Comparison of ENCODE assay signal across 12 mouse cellular contexts in genomic region chr6:57795835-57796234, GRCm38 (mm10). TPM values are rescaled to one million over a fixed set of nuclear protein-coding genes. Genes with fewer than 3 reads are reported as not detected.
DNase-seq lines count a peak whose midpoint lies in the region; ATAC-seq and TF ChIP-seq lines count a peak whose summit lies in the region.
"Had no signal": no experiment of that assay in that cellular context is flagged by ENCODE, and none has a peak within 500 bp of the region (broad histone marks: within the 10 kb centered on the region; RNA-seq: fewer than 3 reads in every experiment).

No protein-coding gene starts in this region.

- no peak for TF ChIP-seq RAD21 in MEL (IDR thresholded peaks at IDR 0.05; ENCODE audit: low read depth, low read length)

- H3K36me3 ChIP-seq in kidney, embryonic 15.5 days, result no peaks in the 10 kb centered on the region
- H3K36me3 ChIP-seq in MEL (ENCODE audit: control insufficient read depth in 1 of 2, insufficient read depth in 2 of 2, low read length in 2 of 2), result no peaks in the 10 kb centered on the region; a peak in 2 of 4 replicates
- no peaks in the 10 kb centered on the region for H3K36me3 ChIP-seq in lung, postnatal 0 days (ENCODE audit: insufficient read depth, low read length)
- H3K36me3 ChIP-seq: embryonic facial prominence, embryonic 13.5 days; hindbrain, embryonic 12.5 days; midbrain, embryonic 10.5 days had no signal

- H3K27ac ChIP-seq in kidney, embryonic 15.5 days, result 0 out of 2 replicates have a peak overlapping the region, but pooled peaks have one; percentile 9
- no peak overlapping the region for H3K27ac ChIP-seq in MEL (ENCODE audit: control insufficient read depth, low read depth, low read length)
- no peak overlapping the region for H3K27ac ChIP-seq in lung, postnatal 0 days (ENCODE audit: low read length)
- H3K27ac ChIP-seq: embryonic facial prominence, embryonic 13.5 days; hindbrain, embryonic 12.5 days had no signal

- peak in 1 of 2 experiments; percentile 31; a peak in 1 of 4 replicates for TF ChIP-seq EP300 in MEL (IDR thresholded peaks at IDR 0.05; ENCODE audit: low read depth in 1 of 2, low read length in 2 of 2)
- TF ChIP-seq EP300 in lung, postnatal 0 days (IDR thresholded peaks at IDR 0.05), result no peak

- no peak overlapping the region for H3K4me3 ChIP-seq in kidney, embryonic 15.5 days (replicated peaks)
- H3K4me3 ChIP-seq in MEL (ENCODE audit: control insufficient read depth in 1 of 2, insufficient read depth in 1 of 2, low read depth in 2 of 2, low read length in 2 of 2), result no peak overlapping the region
- H3K4me3 ChIP-seq in lung, postnatal 0 days (ENCODE audit: low read depth, low read length), result no peak overlapping the region
- H3K4me3 ChIP-seq: embryonic facial prominence, embryonic 13.5 days; hindbrain, embryonic 12.5 days; midbrain, embryonic 10.5 days had no signal

- no peak overlapping the region for H3K9ac ChIP-seq in kidney, embryonic 15.5 days
- no peak overlapping the region for H3K9ac ChIP-seq in MEL (ENCODE audit: control insufficient read depth, low read depth, low read length, poor library complexity, severe bottlenecking)
- no peak overlapping the region for H3K9ac ChIP-seq in lung, postnatal 0 days (replicated peaks; ENCODE audit: low read depth)
- H3K9ac ChIP-seq: embryonic facial prominence, embryonic 13.5 days; hindbrain, embryonic 12.5 days had no signal

- whole genome bisulfite sequencing in kidney, embryonic 15.5 days, result 62% methylated on average over 3 of the region's 3 CpGs
- 50% methylated on average over 3 of the region's 3 CpGs for WGBS in lung, postnatal 0 days

- TF ChIP-seq POLR2A in MEL (IDR thresholded peaks at IDR 0.05; ENCODE audit: control insufficient read depth in 1 of 2, insufficient read depth in 1 of 2, low read depth in 1 of 2, low read length in 2 of 2, poor library complexity in 1 of 2), result no peak

- no peak overlapping the region for H3K4me2 ChIP-seq in kidney, embryonic 15.5 days
- no peak overlapping the region for H3K4me2 ChIP-seq in lung, postnatal 0 days (replicated peaks; ENCODE audit: low read depth, low read length)
- H3K4me2 ChIP-seq: embryonic facial prominence, embryonic 13.5 days; hindbrain, embryonic 12.5 days had no signal

- H3K4me1 ChIP-seq in kidney, embryonic 15.5 days, result peaks cover 9% of the 10 kb centered on the region; the same call in 1 of the 2 replicates
- H3K4me1 ChIP-seq in MEL (ENCODE audit: control insufficient read depth in 1 of 2, insufficient read depth in 2 of 2, low read length in 2 of 2), result no peaks in the 10 kb centered on the region
- no peaks in the 10 kb centered on the region for H3K4me1 ChIP-seq in lung, postnatal 0 days (ENCODE audit: insufficient read depth, low read depth, low read length)
- H3K4me1 ChIP-seq: embryonic facial prominence, embryonic 13.5 days; hindbrain, embryonic 12.5 days had no signal

- ATAC-seq in kidney, embryonic 15.5 days (replicated peaks; ENCODE audit: low FRiP score), result no peak
- no peak for ATAC-seq in lung, postnatal 0 days
- ATAC-seq: Patski had no signal

- no peak for TF ChIP-seq CTCF in MEL (IDR thresholded peaks at IDR 0.05 in 2 of 3, conservative IDR thresholded peaks at IDR 0.05 in 1 of 3; ENCODE audit: control insufficient read depth in 1 of 3, insufficient read depth in 1 of 3, low read depth in 2 of 3, low read length in 3 of 3, poor library complexity in 1 of 3, severe bottlenecking in 1 of 3)
- TF ChIP-seq CTCF in lung, postnatal 0 days (IDR thresholded peaks at IDR 0.05), result no peak

- H3K9me3 ChIP-seq in kidney, embryonic 15.5 days (replicated peaks), result no peaks in the 10 kb centered on the region
- no peaks in the 10 kb centered on the region for H3K9me3 ChIP-seq in MEL (replicated peaks; ENCODE audit: insufficient read depth, low read length)
- no peaks in the 10 kb centered on the region for H3K9me3 ChIP-seq in lung, postnatal 0 days (ENCODE audit: low read length)
- H3K9me3 ChIP-seq: embryonic facial prominence, embryonic 13.5 days; hindbrain, embryonic 12.5 days; midbrain, embryonic 10.5 days had no signal

- DNase-seq in kidney, adult 11 months, result no peak
- DNase-seq in 416B (ENCODE audit: low read depth) (peak; percentile 77), MEL (ENCODE audit: low read depth, low spot score) (peak; percentile 81)
- DNase-seq in lung, postnatal 0 days (ENCODE audit: low spot score), result peak; percentile 29
- DNase-seq in urinary bladder, postnatal 4 days (ENCODE audit: low spot score in 2 of 2), result no peak
- DNase-seq in ovary, postnatal 10 days (ENCODE audit: low spot score), result no peak
- DNase-seq: thymus, adult 18-20 months had no signal

- no peaks in the 10 kb centered on the region for H3K79me2 ChIP-seq in MEL (ENCODE audit: control insufficient read depth, insufficient read depth, low read length, poor library complexity)

- H3K27me3 ChIP-seq in kidney, embryonic 15.5 days, result no peaks in the 10 kb centered on the region
- no peaks in the 10 kb centered on the region for H3K27me3 ChIP-seq in MEL (ENCODE audit: control insufficient read depth in 1 of 2, insufficient read depth in 2 of 2, low read length in 2 of 2)
- H3K27me3 ChIP-seq in lung, postnatal 0 days (replicated peaks; ENCODE audit: insufficient read depth, low read length), result no peaks in the 10 kb centered on the region
- H3K27me3 ChIP-seq: embryonic facial prominence, embryonic 13.5 days; hindbrain, embryonic 12.5 days; Patski had no signal

TF ChIP-seq in MEL, 35 proteins besides CTCF, POLR2A, EP300 and RAD21:
- TF ChIP-seq RCOR1 (IDR thresholded peaks at IDR 0.05; ENCODE audit: low read depth, low read length) (peak; percentile 83), TAL1 (IDR thresholded peaks at IDR 0.05; ENCODE audit: low read length) (no peak)

RNA-seq across cellular contexts. Expression of gene Vopp1, which starts 29.1 kb away (rescaled TPM):
- polyA plus RNA-seq in kidney, embryonic 15.5 days (2015; fragmentation: Nextera tagmentation; extraction: Ambion mirVana), result 44.8 and 48.0 TPM in 2 replicates
- total RNA-seq in MEL (2012; rRNA removed), result 12.1 and 17.0 TPM in 2 replicates
- 10 to 100 TPM in 1 of 2 experiments, not detected in 1; 14.2 TPM for polyA plus RNA-seq in MEL (2012; ENCODE audit: insufficient read depth in 1 of 2, insufficient read length in 2 of 2, low read depth in 1 of 2, low replicate concordance in 2 of 2, missing spikeins in 1 of 2)
- polyA plus RNA-seq in lung, postnatal 0 days (2015; fragmentation: Nextera tagmentation; extraction: Ambion mirVana), result 15.9 and 17.6 TPM in 2 replicates

RNA-seq across cellular contexts. Expression of gene Vmn1r21, which starts 54.3 kb away (rescaled TPM):
- 0.14 TPM in 1 of 2 replicates, not detected in the other for polyA plus RNA-seq in kidney, embryonic 15.5 days (2015; fragmentation: Nextera tagmentation; extraction: Ambion mirVana)
- not detected in 2 replicates for total RNA-seq in MEL (2012; rRNA removed)
- polyA plus RNA-seq in MEL (2012; ENCODE audit: insufficient read depth in 1 of 2, insufficient read length in 2 of 2, low read depth in 1 of 2, low replicate concordance in 2 of 2, missing spikeins in 1 of 2), result not detected
- not detected in 2 replicates for polyA plus RNA-seq in lung, postnatal 0 days (2015; fragmentation: Nextera tagmentation; extraction: Ambion mirVana)
- polyA plus RNA-seq: embryonic facial prominence, embryonic 13.5 days; hindbrain, embryonic 12.5 days; midbrain, embryonic 10.5 days; Patski had no signal

Comparison
In these comparisons a context has a peak if more than half of its experiments do, and no peak if none do; other contexts are left out.
1. DNase-seq: peak in 416B (single experiment), MEL (single experiment) and lung, postnatal 0 days (single experiment); none in kidney, adult 11 months (single experiment), urinary bladder, postnatal 4 days (0 of 2) and ovary, postnatal 10 days (single experiment).